Comparison of ENCODE assay signal across 8 mouse cellular contexts in genomic region chr6:86196034-86196433, GRCm38 (mm10). TPM values are rescaled to one million over a fixed set of nuclear protein-coding genes. Genes with fewer than 3 reads are reported as not detected.
DNase-seq lines count a peak whose midpoint lies in the region; ATAC-seq lines count a peak whose summit lies in the region.

No protein-coding gene starts in this region.

- H3K36me3 ChIP-seq in embryonic facial prominence, embryonic 11.5 days (replicated peaks; ENCODE audit: control insufficient read depth, insufficient read depth, low read depth, low read length), result no peaks in the 10 kb centered on the region
- H3K36me3 ChIP-seq in hindbrain, embryonic 13.5 days, result no peaks in the 10 kb centered on the region
- no peaks in the 10 kb centered on the region for H3K36me3 ChIP-seq in midbrain, embryonic 15.5 days (replicated peaks)

- peak; percentile 27 for DNase-seq in kidney, postnatal 10 days
- DNase-seq in kidney, adult 9 months, result no peak
- peak; percentile 23 for DNase-seq in embryonic facial prominence, embryonic 11.5 days (ENCODE audit: low spot score)
- no peak for DNase-seq in gastrocnemius, postnatal 14 days
- DNase-seq in spleen, adult 18-20 months, result no peak
- DNase-seq in gastrocnemius, adult 8-10 months (ENCODE audit: low spot score in 2 of 2), result no peak

- H3K9me3 ChIP-seq in embryonic facial prominence, embryonic 11.5 days (replicated peaks; ENCODE audit: control insufficient read depth, low read length), result no peaks in the 10 kb centered on the region
- no peaks in the 10 kb centered on the region for H3K9me3 ChIP-seq in hindbrain, embryonic 13.5 days
- no peaks in the 10 kb centered on the region for H3K9me3 ChIP-seq in midbrain, embryonic 15.5 days

- H3K4me2 ChIP-seq in embryonic facial prominence, embryonic 11.5 days (ENCODE audit: low read depth, low read length), result peak overlapping the region; percentile 99
- peak overlapping the region; percentile 93 for H3K4me2 ChIP-seq in hindbrain, embryonic 13.5 days
- H3K4me2 ChIP-seq in midbrain, embryonic 15.5 days, result peak overlapping the region; percentile 92

- no peak overlapping the region for H3K9ac ChIP-seq in embryonic facial prominence, embryonic 11.5 days (replicated peaks; ENCODE audit: low read length)
- peak overlapping the region; percentile 79 for H3K9ac ChIP-seq in hindbrain, embryonic 13.5 days
- H3K9ac ChIP-seq in midbrain, embryonic 15.5 days, result peak overlapping the region; percentile 14; the same call in 1 of the 2 replicates

- intact Hi-C loops in gastrocnemius, postnatal 14 days (cut with DNase I; ENCODE audit: low total_unique reads), result no loop called here

- H3K27me3 ChIP-seq in embryonic facial prominence, embryonic 11.5 days (ENCODE audit: control insufficient read depth, insufficient read depth, low read length), result peaks cover 10% of the 10 kb centered on the region
- peaks cover 46% of the 10 kb centered on the region for H3K27me3 ChIP-seq in hindbrain, embryonic 13.5 days
- peaks cover 17% of the 10 kb centered on the region for H3K27me3 ChIP-seq in midbrain, embryonic 15.5 days (replicated peaks)

- ATAC-seq in embryonic facial prominence, embryonic 11.5 days (replicated peaks; ENCODE audit: insufficient number of reproducible peaks, low FRiP score, low TSS enrichment, low read depth), result no peak
- ATAC-seq in hindbrain, embryonic 13.5 days (ENCODE audit: low FRiP score), result no peak
- 0 out of 2 replicates have a peak, but pooled peaks have one; percentile 46 for ATAC-seq in midbrain, embryonic 15.5 days (replicated peaks)

- peak overlapping the region; percentile 63 for H3K4me3 ChIP-seq in embryonic facial prominence, embryonic 11.5 days (ENCODE audit: low read depth, low read length)
- peak overlapping the region; percentile 70 for H3K4me3 ChIP-seq in hindbrain, embryonic 13.5 days
- peak overlapping the region; percentile 62 for H3K4me3 ChIP-seq in midbrain, embryonic 15.5 days

- H3K27ac ChIP-seq in embryonic facial prominence, embryonic 11.5 days (replicated peaks; ENCODE audit: low read depth, low read length), result no peak overlapping the region
- H3K27ac ChIP-seq in hindbrain, embryonic 13.5 days, result no peak overlapping the region
- no peak overlapping the region for H3K27ac ChIP-seq in midbrain, embryonic 15.5 days

- peaks cover 4% of the 10 kb centered on the region; the same call in 1 of the 2 replicates for H3K4me1 ChIP-seq in embryonic facial prominence, embryonic 11.5 days (ENCODE audit: control insufficient read depth, insufficient read depth, low read length)
- H3K4me1 ChIP-seq in hindbrain, embryonic 13.5 days (replicated peaks), result peaks cover 31% of the 10 kb centered on the region
- peaks cover 28% of the 10 kb centered on the region for H3K4me1 ChIP-seq in midbrain, embryonic 15.5 days

- 5% methylated on average over 14 of the region's 14 CpGs for WGBS in embryonic facial prominence, embryonic 11.5 days
- WGBS in hindbrain, embryonic 13.5 days, result 7% methylated on average over 14 of the region's 14 CpGs
- WGBS in midbrain, embryonic 15.5 days, result 5% methylated on average over 14 of the region's 14 CpGs

RNA-seq across cellular contexts. Expression of gene Tgfa, which starts 1.0 kb away (rescaled TPM):
- polyA plus RNA-seq in embryonic facial prominence, embryonic 11.5 days (2014; fragmentation: Nextera tagmentation; extraction: Ambion mirVana), result 1.8 and 2.5 TPM in 2 replicates
- 9.5 and 9.6 TPM in 2 replicates for polyA plus RNA-seq in hindbrain, embryonic 13.5 days (2015; fragmentation: Nextera tagmentation; extraction: Ambion mirVana)
- polyA plus RNA-seq in midbrain, embryonic 15.5 days (2015; fragmentation: Nextera tagmentation; extraction: Ambion mirVana), result 11.2 and 13.2 TPM in 2 replicates
- total RNA-seq in gastrocnemius, postnatal 14 days (2021), result under 1 TPM; 0.27 to 0.47 TPM
- under 1 TPM; 0.10 to 0.27 (median 0.13) TPM for total RNA-seq in gastrocnemius, adult 8-10 months (2022)

Comparison
In these comparisons a context has a peak if more than half of its experiments do, and no peak if none do; other contexts are left out.
1. DNase-seq: peak in kidney, postnatal 10 days (single experiment) and embryonic facial prominence, embryonic 11.5 days (single experiment); none in kidney, adult 9 months (single experiment), gastrocnemius, postnatal 14 days (single experiment), spleen, adult 18-20 months (0 of 2) and gastrocnemius, adult 8-10 months (0 of 2).
2. Peak in every context shown above with its lines, with median percentiles within 50 percentile points of each other: H3K4me2 ChIP-seq and H3K4me3 ChIP-seq.